ENCODE assay signal across 7 mouse cellular contexts in genomic region chr10:80199440-80200008, GRCm38 (mm10). TPM values are rescaled to one million over a fixed set of nuclear protein-coding genes. Genes with fewer than 3 reads are reported as not detected.
A peak's percentile ranks its signal among the peaks of the same experiment; 100 is the strongest.
DNase-seq lines count a peak whose midpoint lies in the region; ATAC-seq lines count a peak whose summit lies in the region.

No protein-coding gene starts in this region.

- no peak overlapping the region for H3K4me3 ChIP-seq in intestine, embryonic 15.5 days (replicated peaks)
- H3K4me3 ChIP-seq in midbrain, embryonic 12.5 days, result no peak overlapping the region

- 51% methylated on average over 3 of the region's 3 CpGs for WGBS in intestine, embryonic 15.5 days
- WGBS in midbrain, embryonic 12.5 days, result 51% methylated on average over 3 of the region's 3 CpGs

- peak; percentile 92 for ATAC-seq in intestine, embryonic 15.5 days
- peak; percentile 16 for ATAC-seq in midbrain, embryonic 12.5 days (ENCODE audit: low FRiP score, low read depth)

- H3K27ac ChIP-seq in intestine, embryonic 15.5 days, result no peak overlapping the region
- peak overlapping the region; percentile 74 for H3K27ac ChIP-seq in midbrain, embryonic 12.5 days (replicated peaks)

- no peaks in the 10 kb centered on the region for H3K9me3 ChIP-seq in intestine, embryonic 15.5 days
- no peaks in the 10 kb centered on the region for H3K9me3 ChIP-seq in midbrain, embryonic 12.5 days

- peak; percentile 64 to 81 for DNase-seq in adrenal gland, adult 18-20 months (ENCODE audit: low spot score in 2 of 2)
- peak; percentile 93 for DNase-seq in embryo, embryonic 10 days (ENCODE audit: low spot score)
- DNase-seq in gastrocnemius, postnatal 4 days (ENCODE audit: low spot score in 2 of 2), result peak; percentile 64 to 82
- DNase-seq in left cerebral cortex, postnatal 25 days (ENCODE audit: low spot score in 2 of 2), result peak; percentile 78 to 85
- peak; percentile 79 for DNase-seq in skeletal muscle tissue, adult 2 months (ENCODE audit: low read depth, low spot score)

- H3K36me3 ChIP-seq in intestine, embryonic 15.5 days, result no peaks in the 10 kb centered on the region
- no peaks in the 10 kb centered on the region for H3K36me3 ChIP-seq in midbrain, embryonic 12.5 days

- intact Hi-C loops in left cerebral cortex, postnatal 25 days (cut with DNase I), result loop anchor here (1.0 kb wide), 1 partner anchor 46 kb away; no protein-coding TSS in a partner anchor

- no peak overlapping the region for H3K9ac ChIP-seq in intestine, embryonic 15.5 days
- H3K9ac ChIP-seq in midbrain, embryonic 12.5 days (replicated peaks), result no peak overlapping the region

- no peaks in the 10 kb centered on the region for H3K27me3 ChIP-seq in intestine, embryonic 15.5 days (replicated peaks)
- H3K27me3 ChIP-seq in midbrain, embryonic 12.5 days, result peaks cover 20% of the 10 kb centered on the region

- no peaks in the 10 kb centered on the region for H3K4me1 ChIP-seq in intestine, embryonic 15.5 days (replicated peaks)
- H3K4me1 ChIP-seq in midbrain, embryonic 12.5 days, result peaks cover 43% of the 10 kb centered on the region

- no peak overlapping the region for H3K4me2 ChIP-seq in intestine, embryonic 15.5 days (replicated peaks)
- no peak overlapping the region for H3K4me2 ChIP-seq in midbrain, embryonic 12.5 days (replicated peaks)

RNA-seq across cellular contexts. Expression of gene Efna2, which starts 20.2 kb away (rescaled TPM):
- 1 to 10 TPM; 1.3 to 2.1 TPM for total RNA-seq in adrenal gland, adult 18-20 months (2021)
- 1 to 10 TPM; 3.5 to 3.7 TPM for total RNA-seq in gastrocnemius, postnatal 4 days (2021)
- polyA plus RNA-seq in intestine, embryonic 15.5 days (2015; fragmentation: Nextera tagmentation; extraction: Ambion mirVana), result 13.6 and 15.0 TPM in 2 replicates
- 1 to 10 TPM; 9.2 to 9.9 TPM for total RNA-seq in left cerebral cortex, postnatal 25 days (2021)
- polyA plus RNA-seq in midbrain, embryonic 12.5 days (2016; fragmentation: Nextera tagmentation; extraction: Ambion mirVana), result 114 and 127 TPM in 2 replicates

RNA-seq across cellular contexts. Expression of gene Mum1, which starts 26.7 kb away (rescaled TPM):
- 10 to 100 TPM; 17.4 to 18.4 TPM for total RNA-seq in adrenal gland, adult 18-20 months (2021)
- total RNA-seq in gastrocnemius, postnatal 4 days (2021), result 10 to 100 TPM; 61.3 to 61.5 TPM
- polyA plus RNA-seq in intestine, embryonic 15.5 days (2015; fragmentation: Nextera tagmentation; extraction: Ambion mirVana), result 53.0 and 55.2 TPM in 2 replicates
- total RNA-seq in left cerebral cortex, postnatal 25 days (2021), result 10 to 100 TPM; 40.9 to 41.2 TPM
- polyA plus RNA-seq in midbrain, embryonic 12.5 days (2016; fragmentation: Nextera tagmentation; extraction: Ambion mirVana), result 151 and 195 TPM in 2 replicates

RNA-seq across cellular contexts. Expression of gene 1600002K03Rik, which starts 26.8 kb away (rescaled TPM):
- 10 to 100 TPM; 14.7 to 16.6 TPM for total RNA-seq in adrenal gland, adult 18-20 months (2021)
- total RNA-seq in gastrocnemius, postnatal 4 days (2021), result 1 to 10 TPM; 3.4 to 3.8 TPM
- 22.9 and 25.1 TPM in 2 replicates for polyA plus RNA-seq in intestine, embryonic 15.5 days (2015; fragmentation: Nextera tagmentation; extraction: Ambion mirVana)
- total RNA-seq in left cerebral cortex, postnatal 25 days (2021), result 1 to 10 TPM; 6.7 to 7.6 TPM
- polyA plus RNA-seq in midbrain, embryonic 12.5 days (2016; fragmentation: Nextera tagmentation; extraction: Ambion mirVana), result 12.9 and 13.6 TPM in 2 replicates

RNA-seq across cellular contexts. Expression of gene Cirbp, which starts 33.7 kb away (rescaled TPM):
- 10 to 100 TPM; 34.7 to 46.3 TPM for total RNA-seq in adrenal gland, adult 18-20 months (2021)
- total RNA-seq in gastrocnemius, postnatal 4 days (2021), result 100 to 1,000 TPM; 107 to 153 TPM
- 69.4 and 83.9 TPM in 2 replicates for polyA plus RNA-seq in intestine, embryonic 15.5 days (2015; fragmentation: Nextera tagmentation; extraction: Ambion mirVana)
- total RNA-seq in left cerebral cortex, postnatal 25 days (2021), result 10 to 100 TPM; 77.3 to 90.1 TPM
- 227 and 233 TPM in 2 replicates for polyA plus RNA-seq in midbrain, embryonic 12.5 days (2016; fragmentation: Nextera tagmentation; extraction: Ambion mirVana)

RNA-seq across cellular contexts. Expression of gene Ndufs7, which starts 49.4 kb away (rescaled TPM):
- total RNA-seq in adrenal gland, adult 18-20 months (2021), result 100 to 1,000 TPM; 294 to 370 TPM
- total RNA-seq in gastrocnemius, postnatal 4 days (2021), result 100 to 1,000 TPM; 327 to 331 TPM
- 467 and 534 TPM in 2 replicates for polyA plus RNA-seq in intestine, embryonic 15.5 days (2015; fragmentation: Nextera tagmentation; extraction: Ambion mirVana)
- total RNA-seq in left cerebral cortex, postnatal 25 days (2021), result 100 to 1,000 TPM; 182 to 187 TPM
- polyA plus RNA-seq in midbrain, embryonic 12.5 days (2016; fragmentation: Nextera tagmentation; extraction: Ambion mirVana), result 205 and 213 TPM in 2 replicates
